Mouse (Mus musculus) lung, postnatal 0 days (tissue): ENCODE results near the gene Fnip1.

Source experiments
- CTCF ChIP-seq: IDR thresholded peaks from 2 replicates; pipeline ENCODE4 v1.5.1; 2016; ENCODE audit warnings: antibody characterized with exemption, mild to moderate bottlenecking
- EP300 ChIP-seq: IDR thresholded peaks from 2 replicates; pipeline ENCODE4 v1.6.1; 2016; ENCODE audit warnings: antibody characterized with exemption, mild to moderate bottlenecking, control low read depth

GRCm38 (mm10) chr11:54391326-54391725 lies 46.7 kb upstream of the Fnip1 start:
- TF ChIP-seq CTCF = no peak
- no peak for TF ChIP-seq EP300
